Mouse (Mus musculus) monocyte, adult 5-6 weeks (primary cell): ENCODE results near the gene Cep41. TPM values are rescaled to one million over a fixed set of nuclear protein-coding genes. Genes with fewer than 3 reads are reported as not detected.

Experiments used
- ATAC-seq: fragments of 153-309, 156-312 bp; replicated peaks from 2 replicates; pipeline ENCODE4 v1.8.0; 2017; ENCODE audit warnings: mild to moderate bottlenecking; ENCODE audit not compliant: low TSS enrichment, insufficient number of reproducible peaks, severe bottlenecking, poor library complexity, low FRiP score
- total RNA-seq: library from RNA; stranded (forward); fragments of 200-1000, 200-491, 200-594 nt; gene quantifications from 3 replicates; pipeline ENCODE4 v1.2.3, GENCODE M21; 2017

Cep41 gene
- total RNA-seq, 1 experiment from 2014 or later = 1.0 TPM

- no peak for ATAC-seq
Observed at GRCm38 (mm10) chr6:30713455-30713854, 19.9 kb upstream of the Cep41 start.

GRCm38 (mm10) chr6:30712484-30712883 lies 18.9 kb upstream of the Cep41 start:
- no peak for ATAC-seq

DNA sequence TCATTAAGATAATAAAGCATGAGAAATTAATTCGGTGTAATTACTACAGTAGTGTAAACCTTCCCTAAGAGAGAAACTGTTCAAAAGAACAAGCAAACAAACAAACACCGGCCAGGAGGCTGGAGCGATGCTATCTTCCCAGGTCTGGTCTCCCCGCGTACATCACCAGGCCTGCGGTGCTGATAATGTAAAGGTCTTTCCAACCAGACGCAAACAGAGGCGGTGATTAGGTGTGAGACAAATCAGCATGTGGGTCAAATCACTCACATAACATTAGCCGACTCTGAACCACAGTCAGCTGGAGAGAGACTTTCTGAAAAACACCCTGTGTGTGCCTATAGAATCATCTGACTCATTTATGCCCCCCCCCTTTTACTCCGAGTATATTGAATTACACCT lies 17.8 kb upstream of the Cep41 start:
- no peak for ATAC-seq

DNA sequence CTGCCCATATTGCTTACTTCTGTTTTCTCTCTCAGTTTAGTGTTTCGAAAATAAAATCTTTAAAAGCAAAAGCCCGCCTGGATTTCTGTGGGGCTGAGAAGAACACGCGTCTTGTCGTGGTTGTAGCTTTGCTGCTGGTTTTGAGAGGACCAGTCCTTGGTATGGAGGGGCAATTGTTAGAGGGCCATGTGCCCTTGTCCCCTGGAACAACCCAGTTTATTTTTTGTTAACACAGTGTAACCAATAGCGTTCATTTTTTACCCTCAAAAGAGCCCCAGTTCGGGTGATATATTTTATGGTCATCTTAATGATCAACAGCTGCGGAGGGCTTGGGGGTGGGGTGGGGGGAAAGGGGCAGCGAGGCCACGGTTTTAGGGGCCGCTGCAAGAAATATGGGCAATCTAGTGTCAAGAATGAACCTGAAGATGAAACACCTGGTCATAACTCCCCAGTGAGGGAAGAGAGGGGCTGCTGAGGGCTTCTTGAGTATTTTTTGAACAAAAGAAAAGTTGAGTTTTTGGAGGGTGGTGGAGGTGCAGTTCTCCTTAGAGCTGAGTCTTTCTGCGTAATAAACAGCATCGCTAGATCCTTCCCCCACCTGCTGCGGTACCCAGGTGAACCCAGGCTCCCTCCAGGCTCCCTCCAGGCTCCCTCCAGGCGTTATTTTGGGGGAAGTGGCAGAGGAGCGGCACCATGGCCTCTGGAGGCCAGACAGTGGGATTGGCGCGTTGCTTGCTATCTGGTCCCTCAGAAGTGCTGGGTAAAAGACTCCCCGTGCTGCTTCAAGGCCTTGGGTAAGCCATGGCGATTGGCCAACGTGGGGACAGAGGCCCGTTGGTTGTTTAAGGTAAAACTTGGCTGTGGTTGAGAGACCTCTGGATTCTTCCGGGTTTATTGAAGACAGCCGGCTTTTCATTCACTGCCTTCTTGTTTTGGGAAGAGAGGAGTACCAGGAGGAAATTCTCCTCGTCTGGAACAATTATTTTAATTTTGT lies 17.1 kb upstream of the Cep41 start:
- no peak for ATAC-seq

- no peak for ATAC-seq
Observed at GRCm38 (mm10) chr6:30709115-30709514, 15.6 kb upstream of the Cep41 start.

DNA sequence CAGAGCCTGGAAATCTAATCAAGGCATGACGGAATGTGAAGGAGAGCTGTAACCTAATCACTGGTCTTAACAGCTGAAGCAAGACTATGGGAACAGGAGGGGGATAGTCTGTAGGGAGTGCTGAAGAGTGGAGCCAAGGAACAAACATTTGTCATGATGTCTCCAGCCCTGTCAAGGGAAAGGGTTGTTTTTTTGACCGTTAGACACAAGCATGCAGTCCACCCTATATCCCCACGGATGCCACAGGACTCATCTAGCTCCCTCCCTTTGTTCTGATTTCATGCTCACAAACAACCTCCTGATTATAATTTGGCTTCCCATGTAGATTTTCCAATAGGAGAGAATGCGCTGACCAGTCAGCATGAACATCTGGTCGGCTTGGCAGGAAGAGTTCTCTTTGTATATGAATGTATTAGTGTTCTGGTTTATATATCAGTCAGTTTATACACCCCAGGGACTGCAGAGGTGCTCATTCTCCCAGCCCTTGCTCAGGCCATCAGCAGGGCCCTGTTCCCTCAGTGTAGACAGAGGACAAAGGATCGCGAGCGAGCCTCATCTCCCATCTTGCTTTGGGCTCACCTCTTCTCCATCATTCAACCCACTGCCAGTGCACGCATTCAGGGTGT lies 10.5 kb upstream of the Cep41 start:
- no peak for ATAC-seq

- no peak for ATAC-seq
Observed at GRCm38 (mm10) chr6:30703476-30703875, 9.9 kb upstream of the Cep41 start.

DNA sequence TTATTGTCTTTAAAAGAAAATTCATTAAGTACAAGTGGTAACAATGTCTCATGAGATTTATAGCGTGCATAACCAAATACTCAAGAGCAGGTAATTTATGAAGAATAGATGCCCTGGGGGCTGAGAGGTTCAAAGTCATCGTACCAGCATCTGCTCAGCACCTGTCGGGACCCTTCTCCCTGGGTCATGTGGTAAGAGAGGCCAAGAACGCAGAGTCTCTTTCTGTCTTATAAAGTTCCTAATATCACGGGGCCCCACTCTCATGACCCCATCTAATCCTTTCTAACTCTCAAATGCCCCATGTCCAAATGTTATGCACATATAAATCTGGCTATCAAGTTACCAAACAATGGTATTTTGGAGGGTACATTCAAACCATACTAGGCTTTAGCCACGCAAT lies 9.3 kb upstream of the Cep41 start:
- ATAC-seq = no peak

DNA sequence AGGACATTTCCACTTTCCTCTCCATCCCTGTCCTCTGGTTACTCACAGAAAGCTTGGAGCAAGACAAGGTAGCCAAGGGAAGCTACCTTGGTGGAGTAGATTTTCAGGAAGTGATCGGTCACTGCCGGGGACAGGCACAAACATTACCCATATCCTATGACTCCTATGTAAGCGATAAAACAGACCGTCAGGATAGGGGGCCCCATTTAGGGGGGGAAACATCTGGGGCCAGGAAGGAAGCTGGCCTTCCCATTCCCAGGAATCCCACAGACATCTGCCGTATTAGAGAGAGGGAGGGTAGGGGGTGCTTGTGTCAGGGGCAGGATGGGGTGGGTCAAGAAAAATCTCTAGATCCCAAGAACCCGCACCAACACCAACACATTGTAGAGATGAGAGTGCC lies 6.6 kb upstream of the Cep41 start:
- no peak for ATAC-seq

- ATAC-seq = no peak
Observed at GRCm38 (mm10) chr6:30698036-30698435, 4.5 kb upstream of the Cep41 start.

DNA sequence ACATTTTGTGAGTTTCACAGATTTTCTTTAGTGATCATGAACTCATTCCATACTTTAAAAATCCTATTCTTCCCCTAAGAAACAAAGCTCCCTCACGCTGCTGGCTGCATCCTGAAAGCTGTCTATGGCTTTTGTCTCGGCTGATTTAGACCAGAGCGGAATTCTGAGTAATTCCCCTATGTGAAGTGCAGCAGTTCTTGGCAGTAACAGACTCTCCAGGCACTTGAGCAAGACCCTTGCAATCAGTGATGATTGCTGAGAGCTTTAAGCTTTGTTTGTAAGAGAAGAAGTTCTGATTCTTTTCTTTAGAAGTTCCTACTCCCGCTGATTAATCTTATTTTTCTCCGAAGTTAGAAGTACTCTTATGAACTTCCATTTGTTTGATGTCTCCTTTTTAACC lies 3.9 kb upstream of the Cep41 start:
- no peak for ATAC-seq

DNA sequence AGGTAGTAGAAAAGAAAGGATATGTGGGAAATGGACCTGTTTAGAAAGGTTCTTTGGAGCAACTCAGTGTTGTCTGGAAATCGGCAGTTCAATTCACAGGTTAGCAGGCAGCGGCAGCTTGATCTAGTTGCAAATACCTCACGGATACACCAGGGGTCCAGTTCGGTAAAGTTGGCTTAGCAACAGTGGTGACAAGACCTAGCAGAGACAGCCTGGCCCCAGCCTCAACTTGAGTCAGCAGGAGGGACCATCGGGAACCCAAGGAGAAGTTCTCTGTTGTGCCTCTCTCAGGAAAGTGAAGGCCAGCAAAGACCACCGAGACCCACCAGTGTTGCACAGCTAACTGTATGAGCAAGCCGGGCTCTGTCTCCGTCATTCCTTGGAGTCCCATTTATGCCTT lies 1.6 kb upstream of the Cep41 start:
- ATAC-seq = no peak

- no peak for ATAC-seq
Observed at GRCm38 (mm10) chr6:30694209-30694608, 660 bp upstream of the Cep41 start.

- ATAC-seq = no peak
Observed at GRCm38 (mm10) chr6:30692826-30693225, 723 bp downstream of the Cep41 start.

DNA sequence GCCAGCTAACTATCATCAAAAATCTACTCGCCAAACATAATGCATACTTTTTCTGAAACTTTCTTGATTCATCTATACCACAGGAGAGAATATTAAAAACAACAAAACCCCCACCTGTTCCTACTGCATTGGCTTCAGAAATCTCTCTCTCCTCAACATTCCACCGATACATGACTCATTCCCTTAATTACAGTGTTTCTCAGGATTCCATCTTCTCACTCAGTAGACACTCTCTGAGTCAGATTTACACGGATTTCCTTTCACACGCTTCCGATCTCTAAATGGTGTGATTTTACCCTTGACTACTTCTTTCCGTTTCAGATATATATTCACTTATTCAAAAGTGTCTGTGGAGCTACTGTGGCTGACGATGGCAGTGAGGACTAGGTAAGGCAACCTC lies 6.4 kb downstream of the Cep41 start:
- no peak for ATAC-seq

GRCm38 (mm10) chr6:30684570-30684969 lies 9.0 kb downstream of the Cep41 start:
- ATAC-seq = no peak

GRCm38 (mm10) chr6:30681935-30682900 lies 11.3 kb downstream of the Cep41 start:
- ATAC-seq = no peak

DNA sequence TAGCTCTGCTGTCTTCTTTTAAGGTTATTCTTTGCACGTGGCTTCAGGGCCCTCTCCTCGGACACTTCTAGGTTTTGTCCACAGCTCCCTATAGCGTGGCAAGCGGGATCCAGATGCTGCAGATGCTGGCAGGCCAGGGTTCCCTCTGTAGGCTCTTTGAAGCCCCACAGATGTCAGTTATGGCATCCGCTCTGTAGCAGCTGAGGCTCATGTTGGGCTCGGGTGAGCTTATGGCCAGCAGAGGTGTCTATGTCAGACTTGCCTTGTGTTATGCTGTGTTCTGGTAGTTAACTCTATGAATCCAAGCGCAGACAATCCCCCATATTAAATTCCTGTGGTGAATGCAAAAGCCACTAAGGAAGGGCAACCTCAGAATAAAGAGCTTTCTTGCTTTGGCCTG lies 13.1 kb downstream of the Cep41 start:
- ATAC-seq = no peak

GRCm38 (mm10) chr6:30679567-30679966 lies 14.0 kb downstream of the Cep41 start:
- no peak for ATAC-seq
